Mouse (Mus musculus) erythroblast, embryonic 14.5 days (primary cell): ENCODE measurements around the gene Ehd1. TPM values are rescaled to one million over a fixed set of nuclear protein-coding genes. Genes with fewer than 3 reads are reported as not detected.

Source experiments
- H3K27me3 ChIP-seq: 2 replicates; pipeline ENCODE4 v1.6.1; 2012; ENCODE audit warnings: inconsistent platforms; ENCODE audit not compliant: control insufficient read depth
- H3K36me3 ChIP-seq: 2 replicates; pipeline ENCODE4 v1.6.1; 2012; ENCODE audit warnings: mild to moderate bottlenecking, inconsistent platforms; ENCODE audit not compliant: control insufficient read depth
- H3K4me1 ChIP-seq: 2 replicates; pipeline ENCODE4 v1.6.1; 2012; ENCODE audit warnings: inconsistent platforms; ENCODE audit not compliant: control insufficient read depth
- H3K4me3 ChIP-seq: replicated peaks from 2 replicates; pipeline ENCODE3; 2012; ENCODE audit warnings: moderate library complexity, mild to moderate bottlenecking, inconsistent platforms
- H3K9me3 ChIP-seq: 2 replicates; pipeline ENCODE4 v1.6.1; 2012; ENCODE audit warnings: low read length, inconsistent platforms, mixed read lengths; ENCODE audit not compliant: control insufficient read depth
- GATA1 ChIP-seq: IDR thresholded peaks from 2 replicates; pipeline ENCODE4 v1.6.1; 2012; ENCODE audit warnings: low read length, inconsistent platforms, mixed read lengths
- TAL1 ChIP-seq: IDR thresholded peaks from 3 replicates; pipeline ENCODE4 v1.6.1; 2012; ENCODE audit warnings: low read length, inconsistent platforms, mixed read lengths
- polyA plus RNA-seq: library from polyadenylated mRNA; stranded (reverse); fragments of >175 nt; gene quantifications from 2 replicates; pipeline ENCODE4 v1.2.3, GENCODE M21; 2012

Ehd1 gene
- polyA plus RNA-seq, 1 experiment = 32.9 TPM

DNA sequence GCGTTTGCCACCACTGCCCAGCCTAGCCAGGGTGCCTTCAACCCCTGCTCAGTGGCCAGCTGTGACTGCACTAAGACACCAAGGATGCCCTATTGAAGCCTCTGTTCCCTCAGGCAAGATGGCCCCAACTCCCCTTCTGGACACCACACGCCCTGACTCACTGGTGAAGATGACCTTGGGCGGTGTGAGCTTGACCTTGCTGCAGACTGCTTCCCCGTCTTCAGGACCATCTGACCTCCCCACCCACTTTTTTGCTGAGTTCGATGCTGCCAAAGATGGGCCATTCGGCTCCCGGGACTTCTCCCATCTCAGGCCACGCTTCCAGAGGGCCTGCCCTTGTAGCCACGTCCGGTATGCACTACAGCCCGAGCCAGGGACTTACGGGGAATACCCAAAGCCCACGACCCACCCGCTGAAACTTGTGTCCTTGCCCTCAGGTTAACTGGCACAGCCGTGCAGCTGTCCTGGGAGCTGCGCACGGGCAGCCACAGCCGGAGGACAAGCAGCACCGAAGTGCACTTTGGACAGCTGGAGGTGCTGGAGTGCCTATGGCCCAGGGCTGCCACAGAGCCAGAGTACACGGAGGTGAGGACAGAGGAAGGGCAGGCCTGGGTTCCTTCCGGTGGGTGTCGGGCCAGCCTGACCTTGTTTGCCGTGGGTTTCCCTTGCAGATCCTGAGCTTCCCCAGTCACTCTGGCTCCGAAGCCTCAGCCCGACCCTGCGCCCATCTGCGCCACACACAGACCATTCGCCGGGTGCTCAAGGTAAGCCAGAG, 28.8 kb upstream of the Ehd1 start:
- H3K36me3 ChIP-seq = peaks cover 91% of the 10 kb centered on the region

DNA sequence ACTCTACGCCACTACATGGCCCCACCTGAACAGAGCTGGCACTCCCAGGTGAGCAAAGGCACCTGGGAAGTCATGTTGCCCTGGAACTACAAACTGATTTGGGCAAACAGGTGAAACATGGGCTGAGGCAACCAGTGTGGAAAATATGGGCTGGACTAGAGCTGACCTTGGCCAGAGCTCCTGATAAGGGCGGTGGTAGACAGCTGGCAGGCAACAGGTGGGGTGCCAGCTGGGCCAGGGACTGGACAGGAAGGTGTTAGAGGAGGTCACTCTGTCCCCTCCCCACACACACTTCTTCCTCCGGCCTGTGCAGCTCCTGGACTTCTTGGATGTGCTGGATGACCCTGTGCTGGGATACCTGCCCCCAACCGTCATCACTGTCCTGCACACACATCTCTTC, 23.5 kb upstream of the Ehd1 start:
- TF ChIP-seq TAL1 (no peak), GATA1 (no peak)
- Histone ChIP-seq H3K4me3 (no peak overlapping the region), H3K9me3 (peaks cover 8% of the 10 kb centered on the region), H3K36me3 (peaks cover 94% of the 10 kb centered on the region), H3K4me1 (no peaks in the 10 kb centered on the region; the same call in 1 of the 2 replicates), H3K27me3 (no peaks in the 10 kb centered on the region)

More for the DNA sequence above, 28.8 kb upstream of the Ehd1 start:
- TF ChIP-seq TAL1 (no peak), GATA1 (no peak)
- Histone ChIP-seq H3K27me3 (no peaks in the 10 kb centered on the region), H3K4me1 (peaks cover 11% of the 10 kb centered on the region), H3K9me3 (peaks cover 11% of the 10 kb centered on the region), H3K4me3 (no peak overlapping the region)

DNA sequence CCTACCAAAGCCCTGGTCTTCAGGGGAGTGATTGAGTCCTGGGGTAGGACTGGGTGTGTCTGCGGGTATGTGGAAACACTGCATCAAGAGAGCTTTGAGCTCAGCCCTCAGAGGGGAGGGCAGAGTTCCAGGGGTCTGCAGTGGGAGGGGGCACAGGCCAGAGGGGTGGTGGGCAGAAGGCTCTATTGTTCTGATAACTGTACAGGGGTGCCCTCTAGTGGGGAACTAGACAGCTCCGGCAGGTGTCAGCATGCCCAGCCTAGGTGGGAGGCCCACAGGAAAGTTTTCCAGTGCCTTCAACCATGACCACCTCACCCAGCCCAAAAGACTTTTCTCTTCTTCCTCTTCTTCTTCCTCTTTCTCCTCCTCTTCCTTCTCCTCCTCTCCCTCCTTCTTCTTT, 16.1 kb upstream of the Ehd1 start:
- TF ChIP-seq GATA1 = no peak
- no peak for TF ChIP-seq TAL1
- Histone ChIP-seq H3K9me3 (peaks cover 2% of the 10 kb centered on the region; the same call in 1 of the 2 replicates), H3K4me1 (peaks cover 2% of the 10 kb centered on the region), H3K4me3 (no peak overlapping the region), H3K36me3 (peaks cover 66% of the 10 kb centered on the region), H3K27me3 (no peaks in the 10 kb centered on the region)

DNA sequence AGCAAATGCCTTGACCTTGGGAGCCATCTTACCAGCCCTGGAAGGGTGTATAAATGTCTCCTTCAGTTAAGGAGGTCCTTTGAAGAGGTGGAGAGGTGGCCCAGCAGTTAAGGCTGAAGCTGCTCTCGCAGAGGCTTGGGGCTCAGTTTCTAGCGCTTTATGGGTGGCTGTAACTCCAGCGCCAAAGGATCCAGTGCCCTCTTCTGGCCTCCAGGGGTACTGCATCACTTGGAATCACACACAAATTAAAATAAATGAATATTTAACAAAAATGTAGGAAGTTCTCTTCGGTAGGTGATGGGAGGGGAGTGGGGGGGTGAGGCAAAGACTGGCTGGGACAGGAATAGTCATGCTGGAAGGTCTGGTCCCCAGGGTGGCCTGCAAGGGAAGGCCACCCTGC, 15.6 kb upstream of the Ehd1 start:
- peaks cover 60% of the 10 kb centered on the region for H3K36me3 ChIP-seq
- no peak for TF ChIP-seq GATA1
- no peak for TF ChIP-seq TAL1
- peaks cover 2% of the 10 kb centered on the region for H3K4me1 ChIP-seq
- peaks cover 2% of the 10 kb centered on the region; the same call in 1 of the 2 replicates for H3K9me3 ChIP-seq
- H3K27me3 ChIP-seq = no peaks in the 10 kb centered on the region
- H3K4me3 ChIP-seq = no peak overlapping the region

DNA sequence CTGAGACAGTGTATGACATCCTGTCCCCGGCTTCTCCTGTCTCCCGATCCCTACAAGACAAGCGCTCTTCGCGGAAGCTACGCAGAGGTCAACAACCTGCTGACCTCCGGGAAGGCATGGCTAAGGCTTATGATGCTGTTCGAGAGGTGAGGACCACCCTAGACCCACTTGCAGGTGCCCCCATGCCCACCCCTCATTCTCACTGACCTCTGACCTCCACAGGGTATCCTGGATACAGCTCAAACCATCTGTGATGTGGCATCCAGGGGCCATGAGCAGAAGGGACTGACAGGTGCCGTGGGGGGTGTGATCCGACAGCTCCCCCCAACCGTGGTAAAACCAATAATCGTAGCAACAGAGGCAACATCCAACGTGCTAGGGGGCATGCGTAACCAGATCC, 15.1 kb upstream of the Ehd1 start:
- H3K36me3 ChIP-seq = peaks cover 56% of the 10 kb centered on the region
- no peak overlapping the region for H3K4me3 ChIP-seq
- no peak for TF ChIP-seq GATA1
- TF ChIP-seq TAL1 = no peak

DNA sequence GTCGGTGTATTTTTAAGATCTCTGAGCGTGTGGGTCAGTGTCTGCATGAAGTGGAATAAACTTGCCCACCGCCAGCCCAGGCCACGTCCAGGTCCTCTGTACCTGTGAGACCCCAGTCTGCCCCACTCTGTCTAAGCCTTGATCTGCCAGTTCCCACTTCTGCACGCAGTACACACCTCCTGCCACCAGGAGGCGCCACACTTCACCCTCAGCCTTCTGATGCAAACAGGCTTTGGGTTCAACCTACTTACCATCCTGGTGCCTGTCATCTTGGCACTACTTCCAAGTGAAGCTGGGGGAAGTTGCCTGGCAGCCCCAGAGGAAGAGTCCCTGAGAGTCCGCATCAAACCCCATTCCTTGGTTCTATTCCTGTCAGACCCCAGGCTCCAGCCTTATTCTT, 14.3 kb upstream of the Ehd1 start:
- Histone ChIP-seq H3K36me3 (peaks cover 48% of the 10 kb centered on the region), H3K9me3 (peaks cover 2% of the 10 kb centered on the region; the same call in 1 of the 2 replicates)

More for the DNA sequence above, 15.1 kb upstream of the Ehd1 start:
- Histone ChIP-seq H3K9me3 (peaks cover 2% of the 10 kb centered on the region; the same call in 1 of the 2 replicates), H3K27me3 (no peaks in the 10 kb centered on the region), H3K4me1 (peaks cover 2% of the 10 kb centered on the region)

DNA sequence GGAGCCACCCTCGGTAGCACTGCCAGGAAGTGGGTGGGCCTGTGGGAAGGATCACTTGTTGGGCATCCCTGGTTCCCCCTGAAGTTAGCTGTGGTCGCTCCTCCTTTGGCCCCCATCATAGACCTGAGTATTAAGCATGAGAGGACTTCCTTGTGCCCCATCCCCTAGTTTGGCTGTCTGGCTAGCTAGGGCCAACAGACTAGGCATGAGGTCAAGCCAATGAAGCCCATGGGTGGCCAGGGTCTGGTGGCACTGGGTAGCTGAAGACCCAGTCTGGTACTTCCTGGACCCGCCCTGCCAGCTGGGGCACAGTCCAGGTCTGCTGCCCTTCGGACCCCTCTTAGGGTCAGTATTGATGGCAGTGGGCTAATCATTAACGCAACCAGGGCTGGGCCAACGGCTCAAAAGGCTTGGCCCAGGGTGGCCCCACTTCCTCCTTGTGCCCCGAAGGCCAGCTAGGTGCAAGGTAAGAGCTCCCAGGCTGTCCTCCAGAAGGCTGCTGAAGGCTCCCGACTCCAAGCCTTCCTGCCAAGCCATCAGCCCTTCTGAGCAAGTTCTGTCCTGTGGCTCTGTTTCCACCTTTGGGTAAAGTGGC, 13.6 kb upstream of the Ehd1 start:
- Histone ChIP-seq H3K4me3 (peak overlapping the region; percentile 53), H3K27me3 (0 out of 2 replicates have a peak, but pooled peaks cover 3% of the 10 kb centered on the region), H3K4me1 (peaks cover 7% of the 10 kb centered on the region), H3K9me3 (peaks cover 2% of the 10 kb centered on the region; the same call in 1 of the 2 replicates), H3K36me3 (peaks cover 40% of the 10 kb centered on the region)
- TF ChIP-seq GATA1 (no peak), TAL1 (no peak)

More for the DNA sequence above, 14.3 kb upstream of the Ehd1 start:
- TF ChIP-seq TAL1 (no peak), GATA1 (no peak)
- H3K4me3 ChIP-seq = no peak overlapping the region
- peaks cover 6% of the 10 kb centered on the region for H3K4me1 ChIP-seq
- H3K27me3 ChIP-seq = no peaks in the 10 kb centered on the region

DNA sequence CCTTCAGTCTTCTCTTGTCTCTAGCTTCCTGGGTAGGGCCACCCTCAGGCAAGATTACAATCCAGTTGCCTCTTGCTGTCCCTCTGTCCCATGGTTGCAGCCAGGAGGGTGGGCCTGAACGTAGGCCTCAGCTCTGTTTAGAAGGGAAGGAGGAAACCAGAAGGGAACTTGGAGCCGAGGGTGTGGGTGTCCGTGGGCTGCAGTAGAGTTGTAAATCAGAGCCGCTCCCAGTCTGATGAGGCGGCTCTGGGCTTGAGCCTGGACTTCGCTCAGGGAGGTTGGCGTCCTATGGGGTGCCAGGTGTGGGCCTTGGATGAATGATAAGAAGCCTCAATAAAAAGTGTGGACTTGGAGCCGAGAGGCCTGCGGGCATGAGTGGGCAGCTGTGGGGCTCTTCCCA, 12.3 kb upstream of the Ehd1 start:
- TF ChIP-seq GATA1 (no peak), TAL1 (no peak)
- Histone ChIP-seq H3K4me3 (peak overlapping the region; percentile 53), H3K27me3 (0 out of 2 replicates have a peak, but pooled peaks cover 4% of the 10 kb centered on the region), H3K4me1 (peaks cover 13% of the 10 kb centered on the region), H3K36me3 (peaks cover 28% of the 10 kb centered on the region), H3K9me3 (peaks cover 2% of the 10 kb centered on the region; the same call in 1 of the 2 replicates)

DNA sequence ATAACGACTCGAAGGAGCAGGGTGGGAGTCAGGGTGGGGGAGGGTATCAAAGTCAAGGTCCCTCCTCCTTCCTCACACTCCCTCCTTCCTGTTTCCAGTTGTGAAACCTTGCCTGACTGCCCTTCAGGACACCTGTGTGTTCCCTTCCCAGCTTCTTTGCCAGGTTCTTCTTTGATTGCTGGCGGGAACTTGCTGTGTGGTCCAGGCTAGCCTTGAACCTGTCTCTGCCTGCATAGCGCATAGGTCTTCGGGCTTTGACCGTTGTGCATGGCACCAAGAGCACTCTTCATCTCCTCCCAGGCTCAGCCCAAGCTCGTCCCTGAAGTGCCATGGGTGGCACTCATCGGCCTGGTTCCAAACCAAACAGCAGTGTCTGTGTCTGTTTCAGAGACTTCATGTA, 11.6 kb upstream of the Ehd1 start:
- peaks cover 16% of the 10 kb centered on the region for H3K4me1 ChIP-seq
- H3K4me3 ChIP-seq = no peak overlapping the region
- TF ChIP-seq TAL1 = no peak
- TF ChIP-seq GATA1 = no peak
- H3K27me3 ChIP-seq = 0 out of 2 replicates have a peak, but pooled peaks cover 4% of the 10 kb centered on the region
- peaks cover 2% of the 10 kb centered on the region; the same call in 1 of the 2 replicates for H3K9me3 ChIP-seq
- H3K36me3 ChIP-seq = peaks cover 23% of the 10 kb centered on the region
